Mouse (Mus musculus): Measurements from ENCODE around the gene Lhfp. TPM values are rescaled to one million over a fixed set of nuclear protein-coding genes. Genes with fewer than 3 reads are reported as not detected.
"Not testable (repeated sequence)": the region's sequence is repeated elsewhere in the genome, so short reads cannot be mapped to it uniquely, and the experiment has no call there.

Gene Lhfp
- polyA plus RNA-seq, 1 experiment from 2014 or later, result 64.5 TPM

GRCm38 (mm10) chr3:53273220-53273619, 231.9 kb downstream of the Lhfp start:
- 85% methylated on average over 3 of the region's 3 CpGs for WGBS (ENCODE audit: insufficient replicate concordance)
- Histone ChIP-seq H3K27ac (ENCODE audit: low read depth, low read length) (no peak overlapping the region), H3K9ac (ENCODE audit: low read depth, low read length) (no peak overlapping the region), H3K4me1 (ENCODE audit: control insufficient read depth, insufficient read depth, low read length) (no peaks in the 10 kb centered on the region), H3K9me3 (replicated peaks; ENCODE audit: control insufficient read depth, low read length) (no peaks in the 10 kb centered on the region), H3K4me3 (ENCODE audit: low read depth, low read length) (no peak overlapping the region), H3K36me3 (ENCODE audit: control insufficient read depth, insufficient read depth, low read length) (no peaks in the 10 kb centered on the region), H3K27me3 (ENCODE audit: control insufficient read depth, insufficient read depth, low read length) (no peaks in the 10 kb centered on the region), H3K4me2 (no peak overlapping the region)
- ATAC-seq (replicated peaks; ENCODE audit: insufficient number of reproducible peaks, low FRiP score, low TSS enrichment), result no peak

DNA sequence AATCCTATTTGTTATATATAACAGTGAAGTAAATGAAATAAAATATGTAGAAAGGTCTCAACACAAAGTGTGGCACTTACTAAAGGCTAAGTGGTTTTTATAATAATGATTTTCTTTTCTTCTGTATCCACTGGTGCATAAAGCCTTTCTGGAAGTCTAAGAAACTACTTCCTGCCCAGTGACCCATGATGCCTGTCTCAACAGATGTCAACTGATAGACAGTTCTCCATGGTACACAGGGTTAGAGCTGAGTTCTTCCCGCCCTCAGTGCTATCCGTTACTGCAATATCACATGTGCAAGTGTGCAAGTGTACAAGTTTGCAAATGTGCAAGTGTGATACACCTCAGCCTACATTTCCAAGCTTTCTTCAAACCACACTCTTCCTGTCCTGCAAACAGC, 236.7 kb downstream of the Lhfp start:
- ATAC-seq (replicated peaks; ENCODE audit: insufficient number of reproducible peaks, low FRiP score, low TSS enrichment), result no peak
- H3K4me1 ChIP-seq (ENCODE audit: control insufficient read depth, insufficient read depth, low read length), result no peaks in the 10 kb centered on the region
- no peak overlapping the region for H3K9ac ChIP-seq (ENCODE audit: low read depth, low read length)
- 87% methylated on average over 2 of the region's 2 CpGs for WGBS (ENCODE audit: insufficient replicate concordance)
- no peaks in the 10 kb centered on the region for H3K27me3 ChIP-seq (ENCODE audit: control insufficient read depth, insufficient read depth, low read length)
- H3K4me3 ChIP-seq (ENCODE audit: low read depth, low read length), result no peak overlapping the region
- H3K4me2 ChIP-seq, result no peak overlapping the region
- H3K36me3 ChIP-seq (ENCODE audit: control insufficient read depth, insufficient read depth, low read length), result no peaks in the 10 kb centered on the region
- H3K9me3 ChIP-seq (replicated peaks; ENCODE audit: control insufficient read depth, low read length), result no peaks in the 10 kb centered on the region
- no peak overlapping the region for H3K27ac ChIP-seq (ENCODE audit: low read depth, low read length)

DNA sequence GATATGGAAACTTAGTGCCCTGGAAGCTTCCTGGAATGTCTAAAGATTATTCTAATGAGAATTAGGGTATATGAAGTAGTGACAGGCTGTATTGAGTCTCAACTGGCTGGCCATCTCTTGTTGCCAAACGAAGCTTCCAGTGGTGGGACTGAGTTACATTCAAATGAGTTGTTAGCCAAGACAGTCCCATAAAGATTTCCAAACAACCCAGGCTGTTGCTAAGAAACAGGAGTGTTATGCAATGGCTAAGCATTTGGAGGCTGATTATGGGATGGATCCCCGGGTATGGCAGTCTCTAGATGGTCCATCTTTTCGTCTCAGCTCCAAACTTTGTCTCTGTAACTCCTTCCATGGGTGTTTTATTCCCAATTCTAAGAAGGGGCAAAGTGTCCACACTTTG, 240.7 kb downstream of the Lhfp start:
- not testable (repeated sequence) for H3K9me3 ChIP-seq (replicated peaks; ENCODE audit: control insufficient read depth, low read length); H3K27me3 ChIP-seq (ENCODE audit: control insufficient read depth, insufficient read depth, low read length); H3K36me3 ChIP-seq (ENCODE audit: control insufficient read depth, insufficient read depth, low read length); H3K4me2 ChIP-seq; ATAC-seq (replicated peaks; ENCODE audit: insufficient number of reproducible peaks, low FRiP score, low TSS enrichment); H3K4me1 ChIP-seq (ENCODE audit: control insufficient read depth, insufficient read depth, low read length); H3K4me3 ChIP-seq (ENCODE audit: low read depth, low read length); H3K9ac ChIP-seq (ENCODE audit: low read depth, low read length); H3K27ac ChIP-seq (ENCODE audit: low read depth, low read length)
- WGBS (ENCODE audit: insufficient replicate concordance), result 82% methylated on average over 3 of the region's 3 CpGs

DNA sequence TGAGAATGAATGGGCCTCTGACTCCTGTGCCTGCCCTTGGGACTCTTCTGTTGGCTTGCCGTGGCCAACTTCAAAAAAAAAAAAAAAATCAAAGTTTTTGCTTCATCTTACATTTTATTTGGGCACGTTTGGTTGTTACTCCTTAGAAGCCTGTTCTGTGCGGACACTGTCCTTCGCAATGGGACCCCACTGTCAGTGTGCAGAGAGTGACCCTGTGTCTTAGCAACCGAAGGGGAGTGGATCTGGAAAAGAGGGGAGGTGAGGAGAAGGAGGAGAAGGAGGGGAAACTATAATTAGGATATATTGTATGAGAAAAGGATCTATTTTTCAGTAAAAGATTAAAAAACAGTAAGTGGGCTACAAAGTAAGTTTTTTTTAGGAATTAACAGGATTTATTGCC, 242.7 kb downstream of the Lhfp start:
- H3K4me1 ChIP-seq (ENCODE audit: control insufficient read depth, insufficient read depth, low read length), result no peaks in the 10 kb centered on the region
- no peak for ATAC-seq (replicated peaks; ENCODE audit: insufficient number of reproducible peaks, low FRiP score, low TSS enrichment)
- no peaks in the 10 kb centered on the region for H3K9me3 ChIP-seq (replicated peaks; ENCODE audit: control insufficient read depth, low read length)
- H3K9ac ChIP-seq (ENCODE audit: low read depth, low read length), result no peak overlapping the region
- no peaks in the 10 kb centered on the region for H3K27me3 ChIP-seq (ENCODE audit: control insufficient read depth, insufficient read depth, low read length)
- no peak overlapping the region for H3K27ac ChIP-seq (ENCODE audit: low read depth, low read length)
- H3K4me2 ChIP-seq, result no peak overlapping the region
- 89% methylated on average over 5 of the region's 5 CpGs for WGBS (ENCODE audit: insufficient replicate concordance)
- H3K4me3 ChIP-seq (ENCODE audit: low read depth, low read length), result no peak overlapping the region
- no peaks in the 10 kb centered on the region for H3K36me3 ChIP-seq (ENCODE audit: control insufficient read depth, insufficient read depth, low read length)

DNA sequence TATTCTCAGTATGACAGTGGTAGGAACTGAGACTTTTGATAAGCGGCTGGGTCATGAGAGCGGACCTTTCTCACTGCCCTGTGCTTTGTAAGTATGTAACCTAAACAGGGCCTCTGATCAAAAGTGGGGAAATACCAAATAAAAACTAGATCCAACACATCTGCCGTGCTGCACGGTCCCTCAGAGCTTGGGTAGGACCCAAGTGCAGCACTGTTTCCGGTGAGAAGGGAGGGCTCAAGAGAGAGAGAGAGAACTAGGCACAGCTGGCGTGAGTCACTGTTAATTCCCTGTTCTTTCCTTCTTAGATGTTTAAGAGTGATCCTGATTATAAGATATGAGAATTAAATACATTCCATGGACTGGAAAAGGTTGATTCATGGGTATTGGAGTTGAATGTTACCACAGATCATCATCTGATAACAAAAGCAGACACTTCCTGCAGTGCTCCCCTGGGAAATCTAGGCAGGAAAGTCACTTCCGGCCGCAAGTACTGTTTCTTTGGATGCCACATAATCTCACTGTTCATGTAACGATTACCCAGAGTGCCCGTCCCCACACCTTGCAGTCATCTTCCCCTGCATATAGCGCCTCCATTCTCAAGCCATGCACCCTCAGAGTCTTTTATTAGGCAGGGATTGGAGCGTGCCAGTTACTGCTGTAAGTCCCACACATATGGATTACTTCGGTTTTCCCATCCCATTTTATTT, 243.3 kb downstream of the Lhfp start:
- Histone ChIP-seq H3K9me3 (replicated peaks; ENCODE audit: control insufficient read depth, low read length) (no peaks in the 10 kb centered on the region), H3K27me3 (ENCODE audit: control insufficient read depth, insufficient read depth, low read length) (no peaks in the 10 kb centered on the region), H3K4me2 (no peak overlapping the region), H3K36me3 (ENCODE audit: control insufficient read depth, insufficient read depth, low read length) (no peaks in the 10 kb centered on the region), H3K4me1 (ENCODE audit: control insufficient read depth, insufficient read depth, low read length) (no peaks in the 10 kb centered on the region), H3K27ac (ENCODE audit: low read depth, low read length) (no peak overlapping the region), H3K9ac (ENCODE audit: low read depth, low read length) (no peak overlapping the region), H3K4me3 (ENCODE audit: low read depth, low read length) (no peak overlapping the region)
- ATAC-seq (replicated peaks; ENCODE audit: insufficient number of reproducible peaks, low FRiP score, low TSS enrichment), result no peak
- WGBS (ENCODE audit: insufficient replicate concordance), result 72% methylated on average over 13 of the region's 13 CpGs

- no peaks in the 10 kb centered on the region for H3K27me3 ChIP-seq (ENCODE audit: control insufficient read depth, insufficient read depth, low read length)
- no peak for ATAC-seq (replicated peaks; ENCODE audit: insufficient number of reproducible peaks, low FRiP score, low TSS enrichment)
- H3K4me3 ChIP-seq (ENCODE audit: low read depth, low read length), result no peak overlapping the region
- no peak overlapping the region for H3K9ac ChIP-seq (ENCODE audit: low read depth, low read length)
- H3K4me2 ChIP-seq, result no peak overlapping the region
- no peaks in the 10 kb centered on the region for H3K9me3 ChIP-seq (replicated peaks; ENCODE audit: control insufficient read depth, low read length)
- no peaks in the 10 kb centered on the region for H3K4me1 ChIP-seq (ENCODE audit: control insufficient read depth, insufficient read depth, low read length)
- H3K36me3 ChIP-seq (ENCODE audit: control insufficient read depth, insufficient read depth, low read length), result no peaks in the 10 kb centered on the region
- no peak overlapping the region for H3K27ac ChIP-seq (ENCODE audit: low read depth, low read length)
- WGBS (ENCODE audit: insufficient replicate concordance), result 54% methylated on average over 9 of the region's 9 CpGs
Observed at GRCm38 (mm10) chr3:53288662-53289061, 247.3 kb downstream of the Lhfp start.

- WGBS (ENCODE audit: insufficient replicate concordance), result 84% methylated on average over 14 of the region's 14 CpGs
- H3K27ac ChIP-seq (ENCODE audit: low read depth, low read length), result no peak overlapping the region
- H3K4me2 ChIP-seq, result no peak overlapping the region
- no peak overlapping the region for H3K4me3 ChIP-seq (ENCODE audit: low read depth, low read length)
- ATAC-seq (replicated peaks; ENCODE audit: insufficient number of reproducible peaks, low FRiP score, low TSS enrichment), result no peak
- H3K9ac ChIP-seq (ENCODE audit: low read depth, low read length), result no peak overlapping the region
- H3K9me3 ChIP-seq (replicated peaks; ENCODE audit: control insufficient read depth, low read length), result no peaks in the 10 kb centered on the region
- H3K4me1 ChIP-seq (ENCODE audit: control insufficient read depth, insufficient read depth, low read length), result no peaks in the 10 kb centered on the region
- no peaks in the 10 kb centered on the region for H3K36me3 ChIP-seq (ENCODE audit: control insufficient read depth, insufficient read depth, low read length)
- H3K27me3 ChIP-seq (ENCODE audit: control insufficient read depth, insufficient read depth, low read length), result no peaks in the 10 kb centered on the region
Observed at GRCm38 (mm10) chr3:53289589-53290219, 248.4 kb downstream of the Lhfp start.

DNA sequence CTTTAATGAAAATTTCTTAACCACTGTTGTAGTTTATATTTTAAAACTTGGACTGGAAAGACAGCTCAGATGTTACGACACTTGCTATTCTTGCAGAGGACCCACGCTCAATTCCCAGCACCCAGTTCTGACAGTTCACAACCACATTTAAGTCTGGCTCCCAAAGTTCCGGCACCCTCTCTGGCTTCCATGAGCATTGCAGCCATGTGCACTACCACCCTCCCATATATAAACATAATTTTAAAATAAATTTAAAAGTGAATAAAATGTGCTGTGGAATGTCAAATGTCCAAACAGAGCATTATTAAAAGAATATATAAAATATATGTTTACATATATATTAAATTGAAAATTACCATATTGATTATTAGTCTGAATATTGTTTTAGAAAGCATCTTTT, 249.9 kb downstream of the Lhfp start:
- H3K9me3 ChIP-seq (replicated peaks; ENCODE audit: control insufficient read depth, low read length), result no peaks in the 10 kb centered on the region
- H3K27me3 ChIP-seq (ENCODE audit: control insufficient read depth, insufficient read depth, low read length), result no peaks in the 10 kb centered on the region
- no peak overlapping the region for H3K27ac ChIP-seq (ENCODE audit: low read depth, low read length)
- H3K4me1 ChIP-seq (ENCODE audit: control insufficient read depth, insufficient read depth, low read length), result no peaks in the 10 kb centered on the region
- no peak overlapping the region for H3K4me2 ChIP-seq
- H3K36me3 ChIP-seq (ENCODE audit: control insufficient read depth, insufficient read depth, low read length), result no peaks in the 10 kb centered on the region
- no peak for ATAC-seq (replicated peaks; ENCODE audit: insufficient number of reproducible peaks, low FRiP score, low TSS enrichment)
- H3K9ac ChIP-seq (ENCODE audit: low read depth, low read length), result no peak overlapping the region
- 89% methylated on average over 3 of the region's 3 CpGs for WGBS (ENCODE audit: insufficient replicate concordance)
- no peak overlapping the region for H3K4me3 ChIP-seq (ENCODE audit: low read depth, low read length)

DNA sequence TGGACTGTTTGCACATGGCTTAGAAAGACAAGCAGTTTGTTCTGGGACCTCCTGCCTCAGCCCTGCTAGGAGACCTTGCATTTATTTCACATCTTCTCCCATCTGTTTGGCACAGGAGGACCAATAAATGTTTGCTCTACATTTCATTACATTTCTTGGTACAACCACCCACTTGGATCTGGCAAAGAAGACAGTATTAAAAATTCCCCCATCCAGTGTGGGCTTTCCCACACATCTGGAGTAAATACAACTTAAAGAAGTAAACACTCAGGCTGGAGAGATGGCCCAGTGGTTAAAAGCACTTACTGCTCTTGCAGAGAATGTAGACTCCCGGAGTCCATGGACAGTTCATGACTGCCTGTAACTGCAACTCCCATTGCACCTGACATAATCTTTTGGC, 250.6 kb downstream of the Lhfp start:
- Histone ChIP-seq H3K27me3 (ENCODE audit: control insufficient read depth, insufficient read depth, low read length) (no peaks in the 10 kb centered on the region), H3K9me3 (replicated peaks; ENCODE audit: control insufficient read depth, low read length) (no peaks in the 10 kb centered on the region), H3K4me2 (no peak overlapping the region), H3K9ac (ENCODE audit: low read depth, low read length) (no peak overlapping the region), H3K4me1 (ENCODE audit: control insufficient read depth, insufficient read depth, low read length) (no peaks in the 10 kb centered on the region), H3K36me3 (ENCODE audit: control insufficient read depth, insufficient read depth, low read length) (no peaks in the 10 kb centered on the region), H3K27ac (ENCODE audit: low read depth, low read length) (no peak overlapping the region), H3K4me3 (ENCODE audit: low read depth, low read length) (no peak overlapping the region)
- 40% methylated on average over 1 of the region's 1 CpGs for WGBS (ENCODE audit: insufficient replicate concordance)
- ATAC-seq (replicated peaks; ENCODE audit: insufficient number of reproducible peaks, low FRiP score, low TSS enrichment), result no peak
